Mouse (Mus musculus) regulatory T cell (primary cell): ENCODE measurements around the gene Stmn1.

Source experiments
- in situ Hi-C: fragments of 300-600 bp; cut with MboI, MseI; formaldehyde crosslinking; loops from one replicate; pipeline ENCODE4 v1.15.1; 2025; ENCODE audit warnings: high pct_unique_total_duplicates

Stmn1 gene

DNA sequence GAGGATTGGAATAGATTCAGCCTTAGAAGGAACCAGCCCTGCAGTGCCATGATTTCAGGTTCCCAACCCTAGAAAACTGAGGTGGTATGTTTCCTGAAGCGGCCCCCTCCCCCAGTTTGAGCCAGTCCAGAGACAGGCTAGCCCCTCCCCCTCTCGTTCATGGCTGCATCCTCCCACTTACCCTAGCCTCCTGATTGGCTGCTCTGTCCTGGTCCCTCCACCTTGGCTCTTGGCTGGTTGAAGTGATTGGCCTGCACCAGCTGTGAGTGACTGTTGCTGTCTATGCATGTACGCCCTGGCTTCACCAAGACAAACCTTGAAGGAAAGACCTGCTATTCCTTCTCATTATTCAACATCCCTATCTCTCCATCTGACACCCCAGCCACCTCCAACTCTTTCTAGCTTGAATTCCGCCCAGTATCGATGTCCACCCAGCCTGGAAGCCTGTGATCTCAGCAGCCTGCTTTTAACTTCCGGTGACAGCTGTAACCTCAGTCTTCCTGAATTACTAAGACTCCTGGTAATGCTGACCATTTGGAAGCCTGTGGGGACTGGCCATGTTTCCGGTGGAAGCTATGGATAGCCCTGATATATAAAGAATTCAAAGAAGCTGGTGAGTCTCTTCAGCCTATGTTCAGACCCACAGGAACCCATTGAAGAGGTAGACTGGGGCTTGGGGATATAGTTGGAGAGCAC lies 10.8 kb upstream of the Stmn1 start:
- in situ Hi-C loops = no loop called here

DNA sequence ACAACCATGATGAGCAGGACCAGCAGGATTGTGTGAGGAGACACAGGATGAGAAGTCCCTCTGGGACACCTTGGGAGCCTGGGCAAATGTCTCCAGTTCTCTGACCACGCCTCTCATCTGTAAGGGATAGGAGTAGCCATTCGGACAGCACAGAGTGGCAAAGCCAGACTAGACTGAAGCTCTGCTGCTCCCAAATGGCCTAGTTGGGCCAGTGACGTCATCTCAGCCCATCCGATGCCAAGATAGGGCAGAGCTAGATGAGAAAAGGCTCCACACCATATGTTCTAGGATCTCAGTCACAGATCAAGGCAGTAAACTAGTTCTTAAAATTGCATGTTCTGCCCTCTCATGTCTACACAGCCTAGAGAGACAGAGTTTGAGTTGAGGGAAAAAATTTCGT lies 9.3 kb upstream of the Stmn1 start:
- in situ Hi-C loops = no loop called here

DNA sequence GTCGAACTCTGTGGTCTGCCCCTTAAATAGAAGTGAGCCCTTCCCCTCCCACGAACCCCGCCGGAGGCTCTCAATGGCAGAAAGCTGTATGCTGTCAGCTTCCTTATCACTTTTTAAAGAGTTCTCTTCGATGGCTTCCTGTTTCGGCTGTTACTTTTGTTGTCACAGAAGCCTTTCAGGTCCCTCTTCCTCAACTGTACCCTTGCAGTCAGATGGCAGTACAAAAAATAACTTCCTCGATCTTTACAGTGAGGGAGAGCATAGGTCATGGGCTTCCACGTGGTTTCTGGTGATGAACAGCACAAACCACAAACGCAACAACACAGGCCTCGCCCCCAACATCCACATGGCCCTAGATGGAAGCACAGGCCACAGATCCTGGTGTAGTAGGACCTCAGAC lies 7.8 kb upstream of the Stmn1 start:
- in situ Hi-C loops = no loop called here

DNA sequence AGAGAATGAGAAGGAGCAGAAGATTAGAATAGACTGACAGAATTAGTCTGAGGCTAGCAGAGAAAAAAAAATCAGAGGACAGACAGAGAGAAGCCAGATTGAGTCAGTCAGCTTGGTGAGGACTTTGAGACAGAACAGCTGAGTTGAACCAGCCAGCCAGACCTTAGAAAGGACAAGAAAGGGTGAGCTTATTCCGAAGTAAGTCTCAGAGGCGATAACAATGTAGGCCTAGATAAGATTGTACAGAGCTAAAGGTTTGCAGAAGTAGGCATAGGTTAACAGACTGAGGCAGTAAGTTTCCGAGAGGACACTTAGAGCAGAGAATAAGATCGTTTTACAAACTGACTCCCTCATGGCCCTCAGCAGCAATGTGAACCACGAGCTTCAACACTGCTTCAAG lies 6.9 kb upstream of the Stmn1 start:
- in situ Hi-C loops = no loop called here

DNA sequence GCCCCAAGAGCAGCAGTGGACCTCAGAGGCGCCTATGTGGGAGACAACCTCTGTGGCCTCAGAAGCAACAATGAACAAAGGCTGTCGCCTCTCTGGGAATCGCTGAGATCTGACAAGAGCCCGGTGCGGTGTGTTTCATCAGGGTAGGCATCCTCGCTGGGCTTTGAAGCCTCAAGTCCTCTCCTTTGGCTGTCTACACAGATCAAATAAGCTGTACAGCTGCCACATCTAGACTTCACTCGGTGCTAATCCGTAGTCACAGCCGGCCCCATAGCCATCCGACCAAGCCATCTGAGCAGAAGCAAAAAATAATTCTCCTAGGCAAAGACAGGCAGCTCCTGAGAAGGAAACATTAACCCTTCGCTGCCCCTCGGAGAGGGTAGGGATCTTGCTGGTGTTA lies 2.3 kb upstream of the Stmn1 start:
- in situ Hi-C loops = no loop called here

DNA sequence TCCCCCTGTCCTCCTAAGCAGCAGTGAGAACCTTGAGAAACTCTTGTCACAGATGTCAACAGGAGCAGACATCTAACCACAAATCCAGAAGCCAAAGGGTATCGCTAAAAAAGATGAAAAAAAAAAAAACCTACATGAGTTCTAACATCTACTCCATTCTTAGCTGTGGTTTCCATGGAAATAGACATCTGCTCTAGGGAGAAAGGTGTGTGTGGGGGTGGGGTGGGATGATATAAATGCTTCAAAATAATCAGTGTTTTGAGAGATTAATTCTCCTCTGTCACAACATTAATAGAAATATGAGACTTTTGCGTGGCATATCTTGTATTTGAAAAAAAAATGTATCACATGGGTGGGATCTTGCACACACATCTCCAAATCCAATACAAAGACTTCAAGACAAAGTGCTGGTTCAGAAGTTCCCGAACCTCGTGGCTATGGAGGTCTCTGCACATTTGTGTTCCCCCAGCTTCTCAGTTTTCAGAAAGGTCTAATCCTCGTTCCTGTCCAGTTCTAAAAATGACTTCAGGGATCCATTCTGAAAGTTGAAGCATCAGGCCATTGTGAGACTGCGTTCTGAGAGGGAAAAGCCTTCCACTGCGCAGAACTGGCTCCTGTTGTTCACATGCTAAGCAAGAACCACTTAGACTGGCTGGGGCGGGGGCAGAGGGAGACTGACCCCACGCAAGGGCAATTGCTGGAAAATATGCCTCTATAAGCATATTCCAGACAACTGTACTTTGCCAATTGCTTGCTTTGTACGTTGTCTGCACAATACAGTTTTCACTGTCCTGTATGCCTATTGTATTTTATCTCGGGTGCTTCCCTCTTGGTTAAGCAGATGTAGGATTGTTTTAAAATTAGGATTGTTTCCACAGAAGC lies 1.5 kb upstream of the Stmn1 start:
- in situ Hi-C loops = no loop called here

DNA sequence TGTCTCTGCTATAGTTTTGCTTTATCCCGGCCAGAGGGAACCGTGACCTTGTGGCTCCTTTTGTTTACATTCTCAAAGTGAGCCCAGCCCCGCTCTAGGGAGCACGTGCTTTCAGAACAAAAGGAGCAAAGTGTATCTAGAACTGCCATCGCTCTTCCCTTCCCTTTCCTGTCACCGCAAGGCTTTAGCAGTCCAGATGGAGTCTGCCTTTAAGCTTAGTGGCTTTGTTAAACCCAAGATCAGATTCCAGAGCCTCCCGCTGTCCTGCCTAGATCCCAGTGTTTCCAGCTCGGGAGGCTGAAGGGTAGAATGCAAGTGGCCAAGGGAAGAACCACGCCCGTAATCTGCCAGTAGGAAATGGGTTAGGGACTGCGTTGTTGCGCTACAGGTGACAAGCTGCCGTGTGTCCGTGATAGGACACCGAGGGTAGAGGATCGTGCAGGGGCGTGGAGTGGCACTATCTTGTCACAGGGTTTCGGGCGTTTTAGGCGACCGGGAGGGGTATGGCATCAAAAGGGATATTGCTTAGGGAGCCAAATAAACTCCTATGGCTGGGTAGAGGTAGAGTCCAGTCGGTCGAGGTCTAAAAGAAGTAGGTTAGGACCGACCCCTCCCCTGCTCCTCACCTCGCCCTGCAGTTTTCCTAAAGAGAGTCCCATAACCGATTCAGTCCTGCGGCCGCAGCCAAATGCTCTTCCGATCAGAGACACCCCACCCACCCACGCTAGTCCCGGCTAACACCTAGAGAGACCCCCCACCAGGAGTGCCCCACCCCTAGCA lies 495 bp upstream of the Stmn1 start:
- in situ Hi-C loops = no loop called here

DNA sequence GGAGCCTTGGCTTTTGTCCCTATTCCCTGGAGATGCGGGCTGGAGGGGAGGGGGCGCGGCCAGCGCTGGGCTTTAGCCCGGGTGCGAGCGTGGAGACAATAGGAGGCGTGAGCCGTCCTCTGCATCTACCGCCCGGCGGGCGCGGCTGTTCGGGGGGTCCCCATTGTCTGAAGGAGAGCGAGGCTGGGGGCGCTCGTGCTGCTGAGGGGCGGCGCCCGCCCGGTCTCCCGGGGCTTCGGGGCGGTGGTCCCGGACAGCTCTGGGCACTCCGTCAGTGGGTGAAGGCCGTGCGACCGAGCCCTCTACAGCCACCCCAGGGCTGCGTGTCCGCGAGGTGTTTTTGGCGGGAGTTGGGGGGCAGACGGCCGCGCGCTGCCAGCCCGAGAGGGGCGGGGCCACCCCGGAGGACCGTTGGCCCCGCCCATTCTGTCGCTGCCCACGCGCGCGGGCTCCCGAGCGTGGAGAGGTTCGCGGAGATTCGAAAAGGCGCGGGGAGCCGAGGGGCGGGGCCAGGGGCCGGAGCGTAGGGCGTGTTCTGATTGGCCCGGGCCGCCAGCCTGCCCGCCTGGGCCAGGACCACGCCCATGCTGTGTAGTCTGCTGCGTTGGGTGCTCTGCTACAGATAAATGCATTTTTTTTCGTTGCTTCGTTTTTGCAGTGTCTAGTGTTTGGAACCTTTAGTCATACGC lies 602 bp downstream of the Stmn1 start:
- in situ Hi-C loops = no loop called here

DNA sequence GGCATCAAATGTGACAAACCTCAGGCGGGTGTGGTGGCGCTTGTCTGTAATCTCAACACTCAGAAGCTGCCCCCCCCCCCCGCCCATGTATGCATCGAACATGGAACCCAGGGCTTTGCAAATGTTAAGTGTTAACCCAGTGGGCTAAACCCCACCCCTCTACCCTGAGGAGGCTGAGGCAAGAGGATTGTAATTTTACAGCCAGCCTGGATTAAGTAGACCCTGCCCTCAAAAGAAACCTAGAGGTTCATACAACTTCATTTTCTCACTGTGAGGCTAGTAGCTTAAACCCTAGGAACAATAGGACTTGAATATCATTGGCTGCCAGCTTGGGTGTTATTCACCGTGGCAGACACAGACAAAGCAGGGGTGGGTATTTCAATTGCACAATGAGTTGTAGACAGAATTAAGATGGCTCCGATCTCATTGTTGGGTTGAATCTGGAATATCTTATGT lies 1.2 kb downstream of the Stmn1 start:
- in situ Hi-C loops = no loop called here

DNA sequence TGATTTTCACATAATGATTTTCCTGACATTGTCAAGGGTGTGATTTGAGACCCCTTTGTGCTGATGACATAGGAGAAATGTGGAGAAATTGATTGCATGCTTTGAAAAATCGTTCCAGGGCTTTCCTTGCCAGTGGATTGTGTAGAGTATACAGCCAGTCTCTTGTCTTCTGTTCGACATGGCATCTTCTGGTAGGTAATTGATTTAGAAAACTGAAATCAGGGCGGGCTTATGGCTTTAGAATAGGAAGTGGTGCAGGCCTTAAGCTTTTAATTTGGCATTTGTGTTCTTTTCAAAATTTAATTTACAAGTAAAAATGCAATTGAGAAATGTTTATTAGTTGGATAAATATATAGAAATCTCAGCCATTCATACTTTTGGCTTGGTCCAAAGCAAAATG lies 1.9 kb downstream of the Stmn1 start:
- in situ Hi-C loops = no loop called here

DNA sequence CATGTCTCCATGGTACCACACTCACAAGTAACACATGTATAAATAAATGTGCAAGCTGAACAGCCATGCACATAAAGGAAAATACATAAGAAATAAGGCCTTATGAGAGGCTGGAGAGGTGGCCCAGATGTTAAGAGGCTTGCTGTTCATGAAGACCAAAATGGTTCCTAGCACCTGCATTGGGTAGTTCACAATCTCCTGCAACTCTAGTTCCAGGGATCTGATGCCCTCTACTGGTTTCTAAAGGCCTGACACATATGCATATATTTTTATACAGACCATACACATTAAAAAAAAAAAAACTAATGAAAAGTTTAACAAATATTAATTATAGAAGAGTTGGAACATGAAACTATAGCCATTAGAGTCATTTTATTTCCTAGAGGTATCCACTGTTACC lies 3.3 kb downstream of the Stmn1 start:
- in situ Hi-C loops = no loop called here

DNA sequence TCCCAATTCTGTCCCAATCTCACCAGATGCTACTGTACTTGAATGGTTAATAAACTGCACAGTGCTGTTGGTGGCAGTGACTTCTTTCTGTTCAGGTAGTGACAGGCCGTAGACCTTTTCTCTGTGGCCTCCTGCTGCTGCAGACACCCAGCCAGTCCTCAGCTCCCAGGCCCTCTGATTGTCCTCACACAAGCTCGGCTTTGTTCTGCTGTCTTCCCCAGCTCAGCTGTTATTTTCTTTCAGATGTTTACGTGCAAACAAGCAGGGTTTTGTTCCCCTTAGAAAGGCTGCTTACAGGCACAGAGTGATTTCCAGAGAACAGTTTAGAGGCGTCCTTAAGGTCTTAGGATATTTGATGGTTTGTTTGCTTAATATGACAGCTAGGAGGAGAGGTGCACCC lies 5.6 kb downstream of the Stmn1 start:
- in situ Hi-C loops = no loop called here

DNA sequence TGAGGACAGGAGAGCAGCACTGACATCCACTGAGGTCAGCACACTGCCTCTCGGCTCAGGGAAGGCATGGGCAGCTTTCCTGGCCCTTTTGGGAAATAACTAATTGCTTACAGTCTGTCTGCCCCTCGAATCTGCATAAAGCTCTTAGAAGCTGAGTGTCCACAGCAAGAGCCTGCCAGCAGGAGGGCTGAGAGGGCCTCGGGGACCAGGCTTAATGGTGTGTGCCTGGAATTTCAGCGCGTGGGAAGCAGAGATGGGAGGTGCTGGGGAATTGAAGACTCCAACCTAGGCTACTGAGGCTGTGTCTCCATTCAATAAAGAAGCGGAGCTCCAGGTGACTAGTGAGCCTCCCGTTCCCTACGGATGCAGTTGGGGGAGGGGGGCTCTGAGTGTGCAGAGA lies 6.1 kb downstream of the Stmn1 start:
- in situ Hi-C loops = no loop called here

DNA sequence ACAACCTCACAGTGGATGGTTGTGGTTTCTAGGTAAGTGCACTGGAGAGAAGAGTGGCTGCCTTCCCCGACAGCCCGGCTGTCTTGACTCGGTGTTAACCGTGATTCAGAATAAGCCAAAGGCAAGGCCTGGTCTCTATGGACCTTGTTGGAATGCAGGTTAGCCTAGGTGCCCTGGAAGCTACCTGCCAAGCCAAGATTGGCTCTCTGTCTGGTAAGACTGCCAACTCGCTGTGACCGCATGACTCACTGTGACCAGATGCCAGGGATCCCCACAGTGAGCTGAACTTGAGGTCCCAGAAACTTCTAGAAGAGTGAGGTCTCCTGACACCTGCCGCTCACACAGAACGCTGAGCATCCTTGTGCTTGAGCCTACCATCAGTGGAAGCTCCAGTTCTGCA lies 8.8 kb downstream of the Stmn1 start:
- in situ Hi-C loops = no loop called here

DNA sequence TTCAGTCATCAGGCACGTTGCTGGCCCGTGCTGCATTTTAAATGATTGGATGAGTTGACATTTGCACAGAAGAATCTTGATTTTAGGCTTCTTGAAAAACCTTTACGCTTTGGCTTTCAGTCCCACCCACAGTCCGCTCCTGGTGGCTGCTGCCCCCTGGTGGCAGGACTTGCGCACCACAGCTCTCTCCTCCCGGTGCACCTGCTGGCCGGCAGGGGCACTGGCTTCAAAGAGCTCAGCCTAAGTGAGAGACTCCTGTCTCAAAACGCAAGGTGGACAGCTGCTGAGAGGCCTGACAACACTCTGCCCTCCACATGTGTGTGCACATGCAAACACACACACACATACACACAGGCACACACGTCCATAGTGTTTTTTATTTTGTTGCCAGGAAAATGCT lies 9.9 kb downstream of the Stmn1 start:
- in situ Hi-C loops = no loop called here

DNA sequence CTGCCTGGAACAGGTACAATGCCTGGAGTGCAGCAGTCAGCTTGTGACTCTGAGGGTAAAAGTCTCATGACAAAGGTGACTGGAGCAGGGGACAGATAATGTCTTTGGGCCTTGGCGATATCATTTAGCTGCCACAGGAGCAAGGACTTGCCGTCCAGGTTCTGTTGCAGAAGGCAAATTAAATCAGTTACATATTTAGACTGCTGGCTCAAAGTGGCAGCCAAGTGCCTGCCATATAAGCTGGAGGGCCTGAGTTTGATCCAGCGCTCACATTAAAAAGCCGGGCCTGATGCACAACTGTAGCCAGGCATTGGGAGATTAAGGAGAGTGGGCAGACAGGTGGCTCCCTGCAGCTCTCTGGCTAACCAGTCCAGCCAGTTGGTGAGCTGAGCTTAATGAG lies 11.7 kb downstream of the Stmn1 start:
- in situ Hi-C loops = no loop called here

DNA sequence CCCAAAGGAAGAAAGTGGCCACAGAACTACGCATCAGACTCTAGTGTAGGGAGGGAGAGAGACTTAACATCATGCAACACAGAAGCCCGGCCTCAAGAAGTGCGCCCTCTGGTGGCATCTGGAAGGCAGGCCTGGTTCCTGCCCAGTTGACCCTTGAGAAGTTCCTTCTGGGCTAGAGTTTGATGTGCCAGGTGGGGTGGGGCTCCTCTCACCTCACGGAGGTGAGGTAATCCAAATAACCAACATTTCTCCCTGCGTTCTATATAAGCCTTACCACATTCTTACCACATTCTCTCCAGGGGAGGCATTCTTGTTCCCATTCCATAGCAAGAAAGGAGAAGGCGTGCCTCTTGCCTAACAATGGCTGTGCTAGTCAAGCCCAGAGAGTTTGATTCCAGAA lies 12.7 kb downstream of the Stmn1 start:
- in situ Hi-C loops = no loop called here

DNA sequence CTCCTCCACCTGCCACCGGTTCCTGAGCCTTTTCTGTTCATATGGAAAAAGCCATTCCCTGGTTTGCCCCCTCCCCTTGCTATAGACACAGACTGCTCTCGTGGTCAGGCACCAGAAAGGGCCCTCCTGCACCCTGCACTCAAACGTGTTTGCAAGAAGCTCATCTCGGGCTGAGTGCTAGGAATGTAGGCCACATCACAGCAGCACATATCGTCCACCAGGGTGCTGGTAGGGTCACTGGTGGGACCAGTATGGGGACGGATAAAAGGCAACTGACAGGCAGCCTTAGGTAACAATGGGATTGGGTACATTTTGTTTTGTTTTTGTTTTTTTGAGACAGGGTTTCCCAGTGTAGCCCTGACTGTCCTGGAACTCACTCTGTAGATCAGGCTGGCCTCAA lies 13.2 kb downstream of the Stmn1 start:
- in situ Hi-C loops = no loop called here

DNA sequence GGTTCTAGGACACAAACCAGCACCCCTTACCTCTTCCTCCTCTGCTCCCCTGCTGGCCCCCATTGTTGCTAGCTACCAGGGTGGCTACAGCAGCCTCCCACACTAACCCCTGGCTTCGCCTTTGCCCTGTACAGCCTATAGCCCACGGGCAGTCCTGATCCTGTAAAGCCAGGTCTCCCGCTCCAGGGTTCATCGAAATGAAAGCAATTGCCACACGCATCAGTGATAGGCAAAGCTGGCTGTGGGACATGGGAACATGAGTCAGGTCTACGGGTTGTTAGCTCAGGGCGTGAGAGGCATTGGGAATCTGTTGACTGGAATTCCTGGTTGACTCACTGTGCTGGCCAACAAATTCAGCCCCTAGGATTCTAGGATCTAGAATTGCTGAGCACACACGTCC lies 14.3 kb downstream of the Stmn1 start:
- in situ Hi-C loops = no loop called here

DNA sequence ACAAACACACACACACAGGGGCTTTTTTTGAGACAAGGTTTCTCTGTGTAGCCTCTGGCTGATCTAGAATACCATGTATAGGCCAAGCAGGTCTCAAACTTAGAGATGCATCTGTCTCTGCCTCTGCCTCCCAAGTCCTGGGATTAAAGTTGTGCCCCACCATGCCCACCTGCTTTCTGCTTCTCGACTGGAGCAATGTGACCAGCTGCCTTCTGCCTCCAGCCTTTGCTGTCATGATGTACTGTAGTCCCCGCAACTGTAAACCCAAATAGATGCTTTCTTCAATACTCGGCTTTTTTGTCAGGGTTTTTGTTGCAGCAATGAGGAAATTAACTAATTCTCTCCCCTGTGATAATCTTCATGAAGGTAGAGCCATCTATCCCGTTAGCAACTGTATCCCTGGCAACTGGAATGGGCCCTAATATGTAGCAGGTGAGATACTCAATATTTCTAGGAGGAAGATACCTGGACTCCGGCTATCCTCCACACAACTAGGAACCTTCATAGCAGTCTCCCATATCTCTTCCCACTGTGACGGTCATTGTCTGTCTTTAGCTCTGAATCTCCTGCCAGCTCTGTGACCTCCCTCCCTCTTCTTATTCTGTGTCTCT lies 15.1 kb downstream of the Stmn1 start:
- in situ Hi-C loops = no loop called here

DNA sequence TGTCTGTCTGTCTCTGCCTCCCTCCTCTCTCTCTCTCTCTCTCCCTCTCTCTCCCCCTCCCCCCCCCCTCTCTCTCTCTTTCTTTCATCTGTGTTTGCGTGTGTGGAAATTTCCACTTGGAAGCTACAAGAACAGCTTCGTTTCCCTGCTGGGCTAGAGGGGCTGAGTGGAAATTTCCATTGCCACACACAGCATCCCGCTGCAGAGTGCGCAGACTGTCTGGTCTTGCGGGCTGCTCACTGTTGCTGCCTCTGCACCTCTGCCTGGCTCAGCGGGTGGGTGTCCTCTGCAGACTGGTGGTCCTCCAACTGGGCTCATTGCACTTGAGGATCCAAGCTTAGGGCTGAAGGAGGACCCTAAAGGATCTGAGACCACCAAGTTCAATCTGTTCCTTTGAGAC lies 15.6 kb downstream of the Stmn1 start:
- in situ Hi-C loops = no loop called here
